Comparison of ENCODE assay signal across 7 mouse cellular contexts in the genomic region with DNA sequence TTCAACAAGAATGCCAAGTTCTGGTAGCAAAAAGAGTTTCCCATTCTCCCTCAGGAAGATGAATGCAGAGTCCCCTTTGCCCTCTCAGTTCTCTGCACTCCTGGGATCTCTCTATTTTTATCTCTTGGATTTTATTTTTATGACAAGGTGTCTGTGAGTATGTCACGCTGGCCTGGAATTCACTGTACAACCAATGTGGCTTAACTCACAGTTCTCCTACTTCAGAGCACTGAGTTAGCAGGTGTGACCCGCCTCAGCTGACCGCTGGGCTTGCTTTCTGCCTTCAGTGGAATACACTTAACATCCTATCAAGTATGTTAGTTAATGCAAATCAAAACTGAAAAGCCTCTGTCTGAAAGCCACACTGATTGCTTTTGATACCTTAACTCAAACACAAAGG.
"Had no signal": no experiment of that assay in that cellular context is flagged by ENCODE, and none has a peak within 500 bp of the region (broad histone marks: within the 10 kb centered on the region; RNA-seq: fewer than 3 reads in every experiment).

No protein-coding gene starts in this region.

- DNase-seq: kidney, postnatal 10 days; lung, postnatal 4 days; retina, postnatal 1 day; right cerebral cortex, postnatal 4 days; spleen, adult 18-20 months; thymus, adult 2 months; thymus, postnatal 25 days had no signal
